Mouse (Mus musculus): ENCODE measurements around the gene Eid1. TPM values are rescaled to one million over a fixed set of nuclear protein-coding genes. Genes with fewer than 3 reads are reported as not detected.

Eid1 gene
- polyA plus RNA-seq, 1 experiment = 159 TPM

- TF ChIP-seq POLR2A (IDR thresholded peaks at IDR 0.05; ENCODE audit: borderline replicate concordance, insufficient read depth, low read length) = no peak
- TF ChIP-seq CTCF (IDR thresholded peaks at IDR 0.05; ENCODE audit: borderline replicate concordance, insufficient read depth, low read depth, low read length) = no peak
- Histone ChIP-seq H3K27ac (ENCODE audit: insufficient read depth, low read length) (no peak overlapping the region), H3K4me1 (ENCODE audit: control insufficient read depth, insufficient read depth, low read length) (no peaks in the 10 kb centered on the region), H3K27me3 (ENCODE audit: control insufficient read depth, insufficient read depth, low read length) (no peaks in the 10 kb centered on the region), H3K4me3 (replicated peaks; ENCODE audit: insufficient read depth, low read depth, low read length) (no peak overlapping the region)
- DNase-seq = no peak
- WGBS = 38% methylated on average over 6 of the region's 6 CpGs
Measured at GRCm38 (mm10) chr2:125644912-125645311, 28.0 kb upstream of the Eid1 start.

- Histone ChIP-seq H3K4me1 (ENCODE audit: control insufficient read depth, insufficient read depth, low read length) (no peaks in the 10 kb centered on the region), H3K27ac (ENCODE audit: insufficient read depth, low read length) (no peak overlapping the region), H3K27me3 (ENCODE audit: control insufficient read depth, insufficient read depth, low read length) (no peaks in the 10 kb centered on the region), H3K4me3 (replicated peaks; ENCODE audit: insufficient read depth, low read depth, low read length) (no peak overlapping the region)
- 88% methylated on average over 5 of the region's 5 CpGs for WGBS
- DNase-seq = no peak
- TF ChIP-seq CTCF (IDR thresholded peaks at IDR 0.05; ENCODE audit: borderline replicate concordance, insufficient read depth, low read depth, low read length) (no peak), POLR2A (IDR thresholded peaks at IDR 0.05; ENCODE audit: borderline replicate concordance, insufficient read depth, low read length) (no peak)
Measured at GRCm38 (mm10) chr2:125650038-125650437, 22.9 kb upstream of the Eid1 start.

GRCm38 (mm10) chr2:125650742-125651352 lies 22.0 kb upstream of the Eid1 start:
- 93% methylated on average over 14 of the region's 14 CpGs for WGBS
- no peaks in the 10 kb centered on the region for H3K27me3 ChIP-seq (ENCODE audit: control insufficient read depth, insufficient read depth, low read length)
- no peak for DNase-seq
- TF ChIP-seq POLR2A (IDR thresholded peaks at IDR 0.05; ENCODE audit: borderline replicate concordance, insufficient read depth, low read length) (no peak), CTCF (IDR thresholded peaks at IDR 0.05; ENCODE audit: borderline replicate concordance, insufficient read depth, low read depth, low read length) (no peak)
- H3K4me1 ChIP-seq (ENCODE audit: control insufficient read depth, insufficient read depth, low read length) = no peaks in the 10 kb centered on the region
- H3K4me3 ChIP-seq (replicated peaks; ENCODE audit: insufficient read depth, low read depth, low read length) = no peak overlapping the region
- H3K27ac ChIP-seq (ENCODE audit: insufficient read depth, low read length) = no peak overlapping the region

DNA sequence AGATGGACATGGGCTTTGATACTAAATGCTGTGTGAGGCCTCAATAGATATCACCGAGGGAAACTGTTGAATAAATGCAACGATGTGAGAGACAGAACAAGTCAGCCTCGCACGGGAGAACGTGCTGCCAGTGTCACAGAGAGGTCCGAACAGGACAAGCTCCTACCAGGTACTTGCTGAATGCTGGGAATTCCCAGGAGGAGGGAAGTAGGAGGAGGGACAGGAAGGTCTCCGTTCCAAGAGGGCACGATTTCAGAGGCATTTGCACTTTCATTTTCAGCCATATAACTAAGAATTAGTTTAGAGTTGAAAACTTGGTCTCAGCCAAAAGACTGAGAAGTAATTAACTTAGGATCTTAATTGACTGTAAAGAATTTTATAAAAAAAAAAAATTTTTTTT lies 21.3 kb upstream of the Eid1 start:
- 59% methylated on average over 8 of the region's 8 CpGs for WGBS
- TF ChIP-seq CTCF (IDR thresholded peaks at IDR 0.05; ENCODE audit: borderline replicate concordance, insufficient read depth, low read depth, low read length) = no peak
- no peak for TF ChIP-seq POLR2A (IDR thresholded peaks at IDR 0.05; ENCODE audit: borderline replicate concordance, insufficient read depth, low read length)
- Histone ChIP-seq H3K4me3 (replicated peaks; ENCODE audit: insufficient read depth, low read depth, low read length) (no peak overlapping the region), H3K4me1 (ENCODE audit: control insufficient read depth, insufficient read depth, low read length) (no peaks in the 10 kb centered on the region), H3K27ac (ENCODE audit: insufficient read depth, low read length) (no peak overlapping the region), H3K27me3 (ENCODE audit: control insufficient read depth, insufficient read depth, low read length) (no peaks in the 10 kb centered on the region)
- no peak for DNase-seq

GRCm38 (mm10) chr2:125653286-125653685 lies 19.6 kb upstream of the Eid1 start:
- Histone ChIP-seq H3K4me1 (ENCODE audit: control insufficient read depth, insufficient read depth, low read length) (no peaks in the 10 kb centered on the region), H3K27me3 (ENCODE audit: control insufficient read depth, insufficient read depth, low read length) (no peaks in the 10 kb centered on the region), H3K4me3 (replicated peaks; ENCODE audit: insufficient read depth, low read depth, low read length) (no peak overlapping the region), H3K27ac (ENCODE audit: insufficient read depth, low read length) (no peak overlapping the region)
- no peak for TF ChIP-seq POLR2A (IDR thresholded peaks at IDR 0.05; ENCODE audit: borderline replicate concordance, insufficient read depth, low read length)
- TF ChIP-seq CTCF (IDR thresholded peaks at IDR 0.05; ENCODE audit: borderline replicate concordance, insufficient read depth, low read depth, low read length) = no peak
- no peak for DNase-seq
- 94% methylated on average over 2 of the region's 2 CpGs for WGBS

GRCm38 (mm10) chr2:125655391-125655790 lies 17.5 kb upstream of the Eid1 start:
- Histone ChIP-seq H3K4me3 (replicated peaks; ENCODE audit: insufficient read depth, low read depth, low read length) (no peak overlapping the region), H3K27ac (ENCODE audit: insufficient read depth, low read length) (no peak overlapping the region), H3K27me3 (ENCODE audit: control insufficient read depth, insufficient read depth, low read length) (no peaks in the 10 kb centered on the region), H3K4me1 (ENCODE audit: control insufficient read depth, insufficient read depth, low read length) (no peaks in the 10 kb centered on the region)
- 89% methylated on average over 9 of the region's 9 CpGs for WGBS
- no peak for TF ChIP-seq POLR2A (IDR thresholded peaks at IDR 0.05; ENCODE audit: borderline replicate concordance, insufficient read depth, low read length)
- TF ChIP-seq CTCF (IDR thresholded peaks at IDR 0.05; ENCODE audit: borderline replicate concordance, insufficient read depth, low read depth, low read length) = no peak
- DNase-seq = no peak

DNA sequence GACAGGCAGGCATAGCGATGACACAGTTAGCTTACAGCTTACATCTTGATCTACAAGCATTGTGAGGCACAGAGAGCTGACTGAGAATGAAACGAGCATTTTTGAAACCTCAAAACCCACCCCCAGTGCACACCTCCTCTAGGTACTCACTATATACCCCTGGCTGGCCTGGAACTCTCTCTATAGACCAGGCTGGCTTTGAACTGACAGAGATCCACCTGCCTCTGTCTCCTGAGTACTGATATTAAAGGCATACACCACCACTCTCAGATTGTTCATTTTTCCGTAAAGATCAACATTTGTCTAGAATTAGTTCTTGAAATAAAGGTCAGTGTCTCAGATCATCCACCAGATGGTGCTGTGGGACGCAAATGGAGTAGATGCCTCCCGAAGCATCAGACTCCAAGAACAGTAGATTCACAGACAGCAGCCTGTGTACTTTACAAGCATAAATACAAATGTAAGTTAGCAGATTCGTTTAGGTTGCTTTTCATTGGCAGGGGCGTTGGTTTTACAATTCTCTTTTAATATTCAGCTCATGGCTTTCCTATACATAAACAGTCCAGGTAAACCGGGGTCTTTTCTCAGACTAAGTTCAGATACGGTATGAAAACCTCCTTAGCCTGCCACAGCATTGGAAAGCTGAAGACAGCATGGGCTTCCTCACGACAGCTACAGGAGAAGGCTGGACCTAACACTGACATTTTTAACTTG lies 12.9 kb upstream of the Eid1 start:
- peak; percentile 92 for TF ChIP-seq CTCF (IDR thresholded peaks at IDR 0.05; ENCODE audit: borderline replicate concordance, insufficient read depth, low read depth, low read length)
- TF ChIP-seq POLR2A (IDR thresholded peaks at IDR 0.05; ENCODE audit: borderline replicate concordance, insufficient read depth, low read length) = no peak
- WGBS = 12% methylated on average over 10 of the region's 10 CpGs
- Histone ChIP-seq H3K27me3 (ENCODE audit: control insufficient read depth, insufficient read depth, low read length) (no peaks in the 10 kb centered on the region), H3K27ac (ENCODE audit: insufficient read depth, low read length) (no peak overlapping the region), H3K4me3 (replicated peaks; ENCODE audit: insufficient read depth, low read depth, low read length) (peak overlapping the region; percentile 22), H3K4me1 (ENCODE audit: control insufficient read depth, insufficient read depth, low read length) (no peaks in the 10 kb centered on the region)
- peak; percentile 67 to 75 for DNase-seq

GRCm38 (mm10) chr2:125660537-125661130 lies 12.3 kb upstream of the Eid1 start:
- peak overlapping the region; percentile 22 for H3K4me3 ChIP-seq (replicated peaks; ENCODE audit: insufficient read depth, low read depth, low read length)
- DNase-seq = no peak
- 45% methylated on average over 20 of the region's 20 CpGs for WGBS
- no peak overlapping the region for H3K27ac ChIP-seq (ENCODE audit: insufficient read depth, low read length)
- no peaks in the 10 kb centered on the region for H3K4me1 ChIP-seq (ENCODE audit: control insufficient read depth, insufficient read depth, low read length)
- H3K27me3 ChIP-seq (ENCODE audit: control insufficient read depth, insufficient read depth, low read length) = no peaks in the 10 kb centered on the region
- TF ChIP-seq POLR2A (IDR thresholded peaks at IDR 0.05; ENCODE audit: borderline replicate concordance, insufficient read depth, low read length) (no peak), CTCF (IDR thresholded peaks at IDR 0.05; ENCODE audit: borderline replicate concordance, insufficient read depth, low read depth, low read length) (no peak)
